Mouse (Mus musculus): ENCODE results near the gene Islr2.
A peak's percentile ranks its signal among the peaks of the same experiment; 100 is the strongest.

Islr2 gene

DNA sequence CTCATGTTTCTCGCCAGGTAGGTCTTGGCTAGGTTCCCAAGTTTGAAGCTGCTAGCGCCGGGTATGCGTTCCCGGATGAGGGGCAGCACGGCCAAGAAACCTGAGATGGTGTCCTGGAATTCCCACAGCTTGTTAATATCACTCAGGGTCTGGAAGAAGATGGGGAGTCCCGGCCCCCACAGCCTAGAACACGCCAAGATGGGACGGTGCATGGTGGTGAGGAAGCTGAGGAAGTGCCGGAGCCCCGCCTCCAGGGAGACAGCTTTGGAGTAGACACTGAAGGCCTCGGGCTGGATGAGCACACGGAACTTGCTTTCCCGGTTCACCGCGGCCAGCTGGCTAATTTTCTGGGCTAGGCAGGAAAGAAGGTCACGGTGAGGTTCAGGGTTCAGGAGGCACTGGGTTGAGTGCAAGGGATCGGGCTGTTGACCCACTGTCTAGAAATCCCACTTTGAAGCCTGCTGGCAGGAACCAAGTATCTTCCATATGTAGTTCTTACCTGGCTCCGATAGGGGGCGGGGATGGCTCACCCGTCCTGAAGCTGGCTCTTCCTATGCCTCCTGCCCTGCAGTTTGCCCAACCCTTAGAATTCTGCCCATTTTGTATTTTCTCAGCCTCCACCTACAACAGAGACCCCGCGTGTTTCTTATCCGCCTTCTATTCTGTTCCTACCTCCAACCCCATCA is 16.2 kb upstream of the Islr2 start:
- peak; percentile 78 to 83 for DNase-seq

DNA sequence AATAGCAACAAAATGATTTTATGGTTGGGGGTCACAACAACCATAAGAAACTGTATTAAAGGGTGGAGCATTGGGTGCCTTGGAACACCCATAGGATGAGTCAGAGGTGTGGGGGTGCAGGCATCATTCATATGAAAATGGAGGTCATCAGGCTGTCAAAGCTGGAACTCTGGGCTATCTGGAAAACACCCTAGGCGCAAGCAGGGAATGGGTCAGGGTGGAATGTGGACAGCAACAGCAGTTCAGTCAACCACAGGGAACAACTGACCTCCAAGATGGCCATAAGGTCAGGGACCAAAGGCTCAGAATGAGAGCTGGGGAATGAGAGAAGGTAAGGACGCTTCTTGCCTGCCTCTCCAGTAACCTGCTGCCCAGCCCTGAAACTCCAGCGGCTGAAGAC is 14.4 kb upstream of the Islr2 start:
- no peak for DNase-seq

DNA sequence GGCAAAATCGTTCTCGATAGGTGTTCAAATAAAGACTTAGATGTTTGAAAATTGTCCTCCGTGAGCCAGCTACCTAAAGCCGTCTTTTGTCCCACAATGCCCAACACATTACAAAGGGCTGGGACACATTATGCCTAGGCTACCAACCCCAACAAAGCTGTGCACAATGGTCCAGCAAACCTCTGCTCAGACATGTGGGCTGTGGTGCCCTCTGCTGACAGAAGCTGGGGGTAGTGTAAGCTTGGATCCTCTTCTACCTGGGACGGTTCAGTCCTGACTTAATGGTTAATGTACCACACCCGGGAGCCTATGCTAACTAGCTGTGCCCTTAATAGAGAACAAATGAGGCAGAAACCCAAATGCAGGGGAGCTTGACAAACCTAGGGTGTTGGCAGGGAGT is 12.3 kb upstream of the Islr2 start:
- peak; percentile 77 to 81 for DNase-seq

GRCm38 (mm10) chr9:58214519-58215180 is 10.5 kb upstream of the Islr2 start:
- no peak for DNase-seq

- no peak for DNase-seq
Observed at GRCm38 (mm10) chr9:58213865-58214264, 9.7 kb upstream of the Islr2 start.

DNA sequence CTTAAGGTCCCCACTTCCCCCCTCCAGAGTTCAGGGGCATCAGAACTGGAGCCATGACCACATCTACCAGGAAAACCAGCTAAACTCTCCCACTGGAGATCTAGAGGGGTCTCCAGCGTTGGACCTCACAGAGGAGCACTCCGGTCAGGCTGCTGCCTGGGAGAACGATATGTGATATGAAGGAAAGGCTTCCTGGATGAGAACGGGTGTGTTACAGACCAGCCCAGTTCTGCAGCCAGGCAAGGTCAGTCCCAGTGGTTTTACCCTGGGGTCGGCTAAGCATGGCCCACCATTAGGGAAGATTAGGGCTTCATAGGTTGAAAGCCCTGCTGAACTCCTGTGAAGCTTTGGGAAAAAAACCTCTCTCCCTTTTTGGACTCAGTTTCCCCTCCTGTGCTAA is 9.3 kb upstream of the Islr2 start:
- DNase-seq, result no peak

- no peak for DNase-seq
Observed at GRCm38 (mm10) chr9:58210304-58210627, 6.1 kb upstream of the Islr2 start.

- DNase-seq, result no peak
Observed at GRCm38 (mm10) chr9:58209462-58210303, 5.6 kb upstream of the Islr2 start.

GRCm38 (mm10) chr9:58206013-58206412 is 1.9 kb upstream of the Islr2 start:
- peak; percentile 68 to 73 for DNase-seq

DNA sequence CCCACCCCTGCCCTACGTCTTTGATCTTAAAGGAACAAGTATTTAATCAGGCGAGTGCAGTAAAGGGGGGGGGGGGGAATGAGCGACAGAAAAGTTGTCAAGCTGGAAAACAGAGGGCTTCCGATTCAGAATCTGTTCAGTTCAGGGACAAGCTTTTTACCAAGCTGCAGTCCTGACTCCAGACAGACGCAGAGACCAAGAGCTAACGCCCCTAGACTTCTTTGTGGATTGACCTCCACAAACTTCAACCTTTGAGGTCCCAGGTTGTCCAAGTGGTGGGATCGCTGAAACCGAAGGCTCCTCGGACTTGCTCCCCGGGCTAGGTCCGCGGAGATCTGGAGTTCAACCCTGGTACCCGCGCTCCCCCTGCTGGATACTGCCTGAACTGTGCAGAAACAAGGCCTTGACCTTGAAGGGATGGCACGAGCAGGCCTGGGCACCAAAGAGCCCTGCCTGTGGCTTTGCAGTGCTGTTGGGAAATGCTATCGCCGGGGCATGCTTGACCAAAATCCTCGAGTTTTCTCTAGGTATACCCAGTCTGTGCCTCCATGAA is 405 bp upstream of the Islr2 start:
- DNase-seq, result peak; percentile 98 to 99

DNA sequence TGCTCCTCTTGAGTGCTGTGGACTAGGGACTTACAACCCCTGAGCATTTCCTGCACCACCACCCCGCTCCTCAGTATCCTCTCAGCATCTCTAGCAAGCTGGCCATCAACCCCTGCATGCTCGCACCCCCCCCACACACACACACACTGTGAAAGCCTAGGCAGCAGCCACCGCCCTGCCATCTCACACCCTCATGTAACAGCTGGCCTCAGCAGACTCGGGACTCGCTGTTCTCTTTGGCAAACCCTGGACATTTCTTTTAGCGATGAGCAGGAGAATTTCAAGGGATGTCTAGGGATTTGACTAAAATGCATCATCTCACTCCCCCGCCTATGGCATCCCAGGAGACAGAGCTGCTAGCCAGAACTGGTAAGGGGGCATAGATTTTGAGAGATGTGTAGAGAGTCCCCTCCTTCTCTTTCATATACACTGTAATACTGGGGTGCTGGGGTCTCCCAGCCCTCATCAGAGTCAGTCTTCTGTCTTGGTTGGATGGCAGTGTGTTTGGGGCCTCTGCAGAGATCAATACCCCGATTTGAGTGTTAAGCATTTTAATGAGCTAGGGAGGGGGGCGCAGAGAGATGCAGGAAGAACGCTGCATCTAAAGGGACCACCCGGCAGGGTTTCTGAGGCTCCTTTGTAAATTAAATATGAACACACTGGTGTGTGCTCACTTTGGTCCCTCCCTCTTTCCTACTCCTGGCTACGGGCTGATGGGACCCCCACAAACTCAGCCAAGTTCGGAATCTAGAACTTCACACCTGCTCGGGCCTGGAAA is 1.3 kb downstream of the Islr2 start:
- DNase-seq, result peak; percentile 36 to 54

GRCm38 (mm10) chr9:58201861-58202549 is 2.1 kb downstream of the Islr2 start:
- DNase-seq, result peak; percentile 56 to 62

GRCm38 (mm10) chr9:58201091-58201842 is 2.9 kb downstream of the Islr2 start:
- peak; percentile 63 to 65 for DNase-seq

DNA sequence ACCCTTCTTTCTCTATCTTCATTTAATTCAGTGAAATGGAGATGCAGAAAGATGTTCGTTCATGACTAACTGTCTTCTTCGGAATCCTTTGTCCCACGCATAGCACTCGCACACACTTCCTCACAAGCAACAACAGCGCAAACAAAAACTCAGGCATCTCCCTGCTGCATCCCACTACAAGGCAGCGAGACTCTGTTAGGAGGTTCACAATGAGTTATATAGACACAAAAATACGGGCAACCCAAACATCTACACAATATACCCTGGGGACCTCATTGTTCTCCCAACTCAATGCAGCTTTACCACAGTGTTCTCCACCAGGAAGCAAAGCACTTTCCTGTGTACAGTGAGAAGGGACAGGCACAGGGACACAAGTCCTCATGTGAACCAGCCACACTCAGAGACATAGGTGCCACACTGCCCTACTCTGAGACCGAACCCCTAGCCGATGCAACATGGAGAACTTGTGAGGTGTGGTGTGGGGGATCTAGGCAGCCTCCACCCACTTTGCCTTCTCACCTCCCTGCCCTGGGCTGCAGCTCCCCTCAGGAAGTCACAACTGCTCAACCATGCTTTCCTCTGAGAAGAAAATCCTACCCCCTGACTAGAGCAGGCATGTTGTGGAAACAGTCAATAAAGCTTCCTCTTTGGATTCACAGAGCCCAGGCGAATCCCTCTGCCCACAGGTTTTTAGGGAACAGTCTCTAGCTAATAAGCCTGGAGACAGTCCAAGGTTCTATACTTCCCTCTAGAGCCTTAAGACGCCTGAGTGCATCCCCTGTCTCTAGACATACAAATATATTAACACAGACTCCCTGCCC is 3.6 kb downstream of the Islr2 start:
- DNase-seq, result peak; percentile 18 to 38

DNA sequence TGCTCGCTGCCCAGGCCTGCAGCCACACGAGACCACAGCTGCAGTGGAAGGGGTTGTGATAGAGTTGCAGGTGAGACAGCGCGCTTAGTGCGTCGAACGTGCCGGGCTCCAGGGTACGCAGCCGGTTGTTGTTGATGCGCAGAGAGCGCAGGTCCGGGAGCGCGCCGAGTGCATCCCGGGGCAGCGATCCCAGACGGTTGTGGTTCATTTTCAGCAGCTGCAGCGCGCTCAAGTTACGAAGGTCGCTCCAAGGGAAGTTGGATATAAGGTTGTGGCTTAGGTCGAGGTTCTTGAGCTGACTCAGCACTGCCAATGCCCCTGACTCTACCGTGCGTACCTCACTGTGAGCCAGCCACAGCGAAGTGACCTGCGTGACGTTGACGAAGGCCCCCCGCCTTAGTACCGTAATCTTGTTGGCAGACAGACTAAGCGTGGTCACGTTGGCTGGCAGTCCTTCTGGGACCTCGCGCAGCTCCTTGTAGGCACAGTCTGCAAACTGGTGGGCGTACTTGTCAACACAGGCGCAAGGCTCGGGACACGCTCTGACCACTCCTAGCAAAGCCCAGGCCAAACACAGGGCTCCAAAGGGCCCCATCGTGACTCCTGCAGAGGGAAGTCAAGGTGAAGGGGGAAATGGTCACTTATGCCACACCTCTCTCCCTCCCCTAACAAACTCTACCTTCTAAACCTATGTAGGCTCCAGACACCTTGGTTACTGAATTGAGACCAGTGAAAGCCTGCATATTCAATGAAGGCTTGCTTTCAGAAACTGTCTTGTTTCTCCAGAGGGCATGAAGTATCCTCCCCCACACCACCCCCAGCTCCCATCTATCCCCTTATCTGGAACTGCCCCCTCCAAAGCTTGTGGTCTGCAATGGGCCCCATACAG is 4.5 kb downstream of the Islr2 start:
- peak; percentile 69 to 71 for DNase-seq

GRCm38 (mm10) chr9:58198801-58199371 is 5.2 kb downstream of the Islr2 start:
- peak; percentile 83 to 92 for DNase-seq

GRCm38 (mm10) chr9:58197781-58198701 is 6.1 kb downstream of the Islr2 start:
- peak; percentile 80 to 86 for DNase-seq

Measured in cerebellum, postnatal 10 days (tissue).